Mouse (Mus musculus): ENCODE results near the gene Otop2.

Gene Otop2

DNA sequence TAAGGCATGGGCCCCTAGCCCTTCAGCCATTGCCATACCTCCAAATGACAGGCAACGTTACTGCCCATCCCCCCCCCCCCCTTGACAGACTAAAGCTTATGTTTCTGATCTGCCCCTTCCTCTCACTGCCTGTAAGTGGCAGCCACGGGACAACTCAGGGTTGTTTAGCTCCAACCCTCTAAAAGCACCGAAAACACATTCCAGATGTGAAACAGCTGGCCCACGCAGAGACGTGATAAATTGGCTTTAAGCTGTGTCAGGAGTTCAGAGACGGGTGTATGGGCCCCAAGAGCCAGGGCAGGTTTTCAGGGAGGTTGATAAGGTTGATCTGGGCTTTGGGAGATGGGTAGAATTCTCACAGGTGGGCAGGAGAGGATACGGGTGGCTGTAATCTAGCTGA is 38.6 kb downstream of the Otop2 start:
- no peak for DNase-seq (ENCODE audit: low spot score in 2 of 2)

DNA sequence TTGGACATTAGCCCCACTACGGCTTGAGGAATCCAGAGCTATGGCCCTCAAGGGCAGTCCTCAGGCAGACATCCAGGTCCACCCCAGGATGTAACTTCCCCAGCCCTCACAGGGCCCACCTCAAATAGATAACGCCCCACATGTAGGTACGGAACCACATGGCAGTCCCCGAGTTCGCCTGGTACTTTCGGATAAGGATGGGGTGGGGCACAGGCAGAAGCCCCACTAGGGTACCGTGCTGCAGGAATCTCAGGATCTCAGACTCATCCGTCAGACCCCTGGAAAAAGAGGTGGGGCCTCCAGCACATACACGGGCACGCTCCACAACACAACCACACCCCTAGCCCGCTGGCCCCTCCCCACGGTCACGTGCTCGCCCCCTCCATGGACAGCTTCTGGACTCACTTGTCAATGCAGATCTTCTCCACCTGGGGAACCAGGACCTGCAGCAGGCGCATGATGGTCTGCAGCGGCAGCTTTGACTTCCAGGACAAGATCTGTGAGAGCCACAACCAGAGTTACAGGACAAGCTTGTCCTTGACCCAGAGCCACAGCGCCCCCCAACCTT is 41.8 kb downstream of the Otop2 start:
- DNase-seq (ENCODE audit: low spot score in 2 of 2) = no peak

- no peak for DNase-seq (ENCODE audit: low spot score in 2 of 2)
Observed at GRCm38 (mm10) chr11:115349976-115350375, 43.0 kb downstream of the Otop2 start.

DNA sequence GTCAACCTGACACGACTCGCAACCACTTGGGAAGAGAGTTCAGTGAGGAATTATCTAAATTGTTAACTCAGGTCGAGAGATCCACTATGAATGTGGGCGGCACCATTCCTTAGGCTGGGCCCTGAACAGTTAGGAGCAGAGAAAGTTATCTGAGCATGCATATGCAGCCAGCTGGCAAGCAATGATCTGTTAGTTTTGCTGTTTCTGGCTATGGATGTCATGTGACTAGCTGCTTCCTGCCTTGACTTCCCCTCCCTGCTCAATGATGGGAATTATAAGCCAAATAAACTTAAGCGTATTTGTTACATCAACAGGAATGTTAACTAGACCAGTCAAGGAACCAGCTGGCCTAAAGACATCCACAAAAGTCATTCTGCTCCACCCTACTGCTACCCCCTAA is 46.4 kb downstream of the Otop2 start:
- no peak for DNase-seq (ENCODE audit: low spot score in 2 of 2)

DNA sequence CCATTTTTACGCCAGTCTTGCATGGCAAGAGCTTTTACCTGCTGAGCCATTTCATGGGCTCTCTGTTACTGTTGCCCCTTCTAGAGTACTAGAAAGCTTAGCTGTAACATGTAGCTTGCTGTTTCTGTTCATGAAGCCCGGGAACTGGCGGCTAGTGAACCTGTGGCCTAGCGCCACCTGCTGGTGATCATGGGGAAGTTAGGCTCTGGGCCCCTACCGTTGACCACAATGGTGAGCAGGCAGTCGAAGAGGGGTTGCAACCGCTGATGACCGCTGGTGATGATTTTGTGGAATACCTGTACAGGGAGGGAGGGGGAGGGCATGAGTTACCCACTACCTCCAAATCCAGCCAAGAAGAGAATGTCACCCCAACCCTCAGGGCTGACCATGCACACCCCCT is 47.2 kb downstream of the Otop2 start:
- DNase-seq (ENCODE audit: low spot score in 2 of 2) = peak; percentile 25 to 47

- peak; percentile 49 to 68 for DNase-seq (ENCODE audit: low spot score in 2 of 2)
Observed at GRCm38 (mm10) chr11:115358468-115358867, 51.5 kb downstream of the Otop2 start.

GRCm38 (mm10) chr11:115359293-115359692 is 52.3 kb downstream of the Otop2 start:
- DNase-seq (ENCODE audit: low spot score in 2 of 2) = no peak

GRCm38 (mm10) chr11:115359726-115360125 is 52.8 kb downstream of the Otop2 start:
- DNase-seq (ENCODE audit: low spot score in 2 of 2) = no peak

DNA sequence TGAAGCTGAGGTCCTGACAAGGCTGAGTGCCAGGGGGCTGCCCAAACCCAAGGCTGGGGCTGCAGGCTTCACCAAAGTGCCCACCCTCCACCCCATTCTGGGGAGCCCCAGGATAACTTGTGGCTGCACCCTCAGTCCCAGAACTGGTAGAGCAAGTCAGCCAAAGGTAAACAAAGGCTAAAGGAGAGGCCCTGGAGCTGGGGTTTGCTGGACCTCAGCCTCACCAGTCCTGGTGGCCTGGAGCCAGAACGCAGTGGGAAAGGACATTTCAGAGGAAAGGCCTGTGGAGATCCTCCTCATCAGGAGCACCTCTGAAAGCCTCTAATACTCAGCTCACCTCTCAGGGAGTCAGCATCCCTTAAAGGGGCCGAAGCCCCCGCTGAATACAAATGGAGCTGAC is 57.2 kb downstream of the Otop2 start:
- no peak for DNase-seq (ENCODE audit: low spot score in 2 of 2)

DNA sequence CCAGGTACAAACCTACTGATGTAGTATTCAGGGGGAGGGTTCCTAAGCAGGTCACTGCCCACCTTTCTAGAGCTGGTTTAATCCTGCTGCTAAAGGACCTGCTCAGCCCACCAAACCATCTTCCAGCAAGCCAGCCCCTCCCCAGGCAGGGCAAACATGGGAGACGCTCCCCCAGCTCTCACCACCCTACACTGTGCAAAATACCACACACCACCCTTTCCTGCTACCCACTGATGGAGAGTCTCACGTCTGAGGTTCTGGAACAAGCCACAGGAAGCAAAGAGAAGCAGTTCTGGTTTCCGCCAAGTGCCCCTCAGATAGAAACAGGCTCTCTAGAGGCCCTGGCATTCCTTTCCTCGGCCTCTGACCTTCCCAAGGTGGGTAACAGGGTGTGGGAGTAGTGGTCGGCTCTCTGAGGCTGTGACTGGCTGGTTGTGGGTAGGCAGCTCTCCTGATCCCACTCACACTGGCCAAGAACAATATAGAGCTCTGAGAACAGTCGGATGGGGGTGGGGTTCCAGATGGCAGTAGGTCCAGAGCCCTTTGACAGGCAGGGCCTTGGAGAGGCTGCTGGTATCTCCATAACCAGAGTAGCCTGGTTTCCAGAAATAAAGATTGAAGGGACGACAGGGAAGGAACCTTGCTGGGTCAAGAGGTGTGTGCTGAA is 59.2 kb downstream of the Otop2 start:
- DNase-seq (ENCODE audit: low spot score in 2 of 2) = no peak

DNA sequence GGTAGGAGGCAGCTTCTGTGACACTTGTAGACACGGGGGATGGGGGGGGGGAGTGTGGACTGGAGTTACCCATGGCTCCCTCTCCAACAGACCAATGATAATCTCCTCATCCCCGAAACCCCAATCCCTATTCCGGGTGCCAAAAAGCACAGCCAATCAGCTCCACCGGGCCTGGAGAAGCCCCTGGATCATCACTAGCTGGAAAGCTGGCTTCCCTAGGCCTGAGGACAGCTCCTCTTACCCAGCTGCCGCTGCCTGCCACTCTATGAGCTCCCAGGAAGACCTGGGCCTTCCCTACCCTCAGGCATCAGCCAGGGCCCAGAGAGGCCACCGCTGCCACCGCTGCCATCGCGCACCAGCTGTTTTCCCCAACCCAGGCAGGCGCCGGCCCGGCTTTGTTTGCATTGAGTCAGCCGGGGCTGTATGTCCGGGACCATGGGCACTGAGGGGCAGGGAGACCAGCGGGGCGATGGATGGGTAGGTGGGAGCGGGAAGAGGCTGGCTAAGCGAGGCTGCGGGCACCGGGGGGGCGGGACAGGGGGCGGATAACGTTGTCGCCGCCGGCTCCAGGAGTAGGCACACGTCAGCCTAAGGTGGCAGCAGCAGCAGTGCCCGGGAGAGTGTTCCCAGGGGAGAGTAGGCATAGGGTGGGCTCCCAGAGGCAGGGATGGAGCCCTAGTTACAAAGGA is 59.9 kb downstream of the Otop2 start:
- DNase-seq (ENCODE audit: low spot score in 2 of 2) = no peak

- DNase-seq (ENCODE audit: low spot score in 2 of 2) = peak; percentile 68 to 76
Observed at GRCm38 (mm10) chr11:115367395-115367944, 60.5 kb downstream of the Otop2 start, which contains the start of gene Hid1. TSS of gene Hid1 (minus strand) at chr11:115367756.

GRCm38 (mm10) chr11:115370368-115370767 is 63.4 kb downstream of the Otop2 start:
- no peak for DNase-seq (ENCODE audit: low spot score in 2 of 2)

- DNase-seq (ENCODE audit: low spot score in 2 of 2) = no peak
Observed at GRCm38 (mm10) chr11:115371354-115371753, 64.4 kb downstream of the Otop2 start.

GRCm38 (mm10) chr11:115372015-115372414 is 65.1 kb downstream of the Otop2 start:
- DNase-seq (ENCODE audit: low spot score in 2 of 2) = no peak

DNA sequence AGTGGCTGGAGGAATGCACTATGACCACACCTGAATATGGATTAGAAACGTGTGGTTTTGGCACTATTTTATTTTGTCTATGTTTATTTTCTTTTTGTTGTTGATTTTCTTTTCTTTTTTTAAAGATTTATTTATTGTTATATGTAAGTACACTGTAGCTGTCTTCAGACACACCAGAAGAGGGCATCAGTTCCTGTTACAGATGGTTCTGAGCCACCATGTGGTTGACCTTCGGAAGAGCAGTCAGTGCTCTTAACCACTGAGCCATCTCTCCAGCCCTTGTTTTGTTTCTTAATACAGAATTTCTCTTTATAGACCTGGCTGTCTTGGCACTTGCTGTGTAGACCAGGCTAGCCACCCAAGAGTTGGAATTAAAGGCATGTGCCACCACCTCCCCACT is 65.8 kb downstream of the Otop2 start:
- DNase-seq (ENCODE audit: low spot score in 2 of 2) = no peak

DNA sequence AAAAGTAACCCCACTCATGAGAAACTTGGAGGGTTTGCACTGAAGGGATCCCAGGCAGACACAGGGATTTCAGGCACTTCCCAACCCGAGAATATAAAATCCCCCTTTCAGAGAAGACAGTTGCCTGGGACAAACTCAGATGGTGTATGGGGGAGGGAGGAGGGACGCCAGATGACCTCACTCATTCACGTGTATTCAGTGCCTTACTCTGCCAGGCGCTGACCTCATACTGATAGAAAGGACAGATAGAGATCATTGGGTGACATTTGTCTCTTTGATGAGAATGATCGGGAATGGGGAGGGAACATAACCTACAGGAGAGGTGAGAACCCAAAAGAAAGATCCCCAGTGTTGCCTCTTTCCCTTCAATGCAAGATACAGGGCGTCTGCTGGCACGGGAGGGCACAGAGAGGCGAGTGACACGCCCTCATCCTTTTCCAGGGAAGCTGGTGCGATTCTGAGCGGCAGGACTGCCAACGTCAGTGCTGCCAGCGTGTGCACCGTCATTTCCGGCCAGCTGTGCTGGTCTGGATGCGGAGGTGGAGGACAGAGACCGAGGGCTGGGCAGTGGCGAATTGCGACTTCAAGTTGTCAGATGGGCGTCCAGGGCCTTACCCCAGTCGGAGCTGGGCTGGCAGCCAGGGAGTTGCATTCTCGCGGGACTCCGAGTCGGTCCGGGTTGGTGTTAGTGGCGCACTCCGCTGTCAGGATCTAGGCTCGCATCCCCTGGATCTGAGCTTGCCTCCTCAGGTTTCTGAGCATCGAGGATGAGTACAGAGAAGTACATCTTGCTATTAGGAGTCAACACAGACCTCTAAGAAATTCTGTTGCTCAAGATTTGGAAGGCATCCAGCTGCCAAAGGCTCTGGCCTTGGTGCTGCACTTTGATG is 67.1 kb downstream of the Otop2 start:
- DNase-seq (ENCODE audit: low spot score in 2 of 2) = peak; percentile 65 to 78

GRCm38 (mm10) chr11:115374695-115375425 is 67.9 kb downstream of the Otop2 start:
- DNase-seq (ENCODE audit: low spot score in 2 of 2) = no peak

- DNase-seq (ENCODE audit: low spot score in 2 of 2) = no peak
Observed at GRCm38 (mm10) chr11:115376722-115377121, 69.8 kb downstream of the Otop2 start.

DNA sequence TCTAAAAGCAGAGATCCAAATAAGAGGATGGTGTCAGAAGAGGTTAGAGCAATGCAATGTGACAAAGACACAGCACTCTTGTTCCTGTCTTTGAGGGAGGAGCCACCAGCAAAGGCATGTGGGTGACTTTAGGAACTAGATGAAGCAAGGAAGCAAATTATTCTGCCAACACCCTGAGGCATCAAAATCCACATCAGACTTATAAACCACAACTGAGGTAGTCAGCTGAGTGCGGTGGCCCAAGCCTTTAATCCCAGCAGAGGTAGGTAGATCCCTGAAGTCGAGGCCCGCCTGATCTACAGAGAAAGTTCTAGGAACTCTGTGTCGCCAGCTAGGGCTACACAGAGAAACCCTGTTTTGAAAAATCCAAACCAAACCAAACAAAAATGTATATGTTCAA is 70.3 kb downstream of the Otop2 start:
- DNase-seq (ENCODE audit: low spot score in 2 of 2) = no peak

DNA sequence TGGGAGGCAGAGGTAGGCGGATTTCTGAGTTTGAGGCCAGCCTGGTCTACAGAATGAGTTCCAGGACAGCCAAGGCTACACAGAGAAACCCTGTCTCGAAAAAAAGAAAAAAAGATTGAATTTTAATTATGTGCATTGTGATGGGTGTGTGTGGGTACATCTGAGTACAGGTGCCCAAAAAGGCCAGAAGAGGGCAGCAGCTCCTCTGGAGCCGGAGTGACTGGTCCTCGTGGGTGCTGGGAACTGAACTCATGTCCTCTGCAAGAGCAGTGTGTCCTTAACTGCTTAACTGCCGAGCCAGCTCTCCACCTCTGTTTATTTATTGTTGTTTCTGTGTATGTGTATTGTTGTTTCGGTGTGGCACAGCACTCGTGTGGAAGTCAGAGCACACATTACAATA is 70.9 kb downstream of the Otop2 start:
- no peak for DNase-seq (ENCODE audit: low spot score in 2 of 2)
